Mouse (Mus musculus) ovary, adult 18-20 months (tissue): ENCODE data around the gene 2900011O08Rik.
"Not testable (repeated sequence)": the region's sequence is repeated elsewhere in the genome, so short reads cannot be mapped to it uniquely, and the experiment has no call there.

Experiments
- DNase-seq: peaks from one replicate; pipeline ENCODE4 v3.0.0; 2022; ENCODE audit warnings: low spot score, mixed read lengths

Gene 2900011O08Rik

GRCm38 (mm10) chr16:13986574-13987478 is at the start of gene 2900011O08Rik, which contains the start of gene Ifitm7:
TSS of gene 2900011O08Rik (plus strand) at chr16:13986604.
TSS of gene Ifitm7 (minus strand) at chr16:13986888.
- no peak for DNase-seq

GRCm38 (mm10) chr16:13940139-13940846 is 46.1 kb upstream of the 2900011O08Rik start:
- peak; percentile 7 for DNase-seq

GRCm38 (mm10) chr16:13940847-13941395 is 45.5 kb upstream of the 2900011O08Rik start:
- DNase-seq, result no peak

GRCm38 (mm10) chr16:13944178-13944577 is 42.2 kb upstream of the 2900011O08Rik start:
- DNase-seq, result no peak

GRCm38 (mm10) chr16:13944752-13945151 is 41.7 kb upstream of the 2900011O08Rik start:
- DNase-seq, result no peak

- DNase-seq, result no peak
Observed at GRCm38 (mm10) chr16:13945153-13945552, 41.3 kb upstream of the 2900011O08Rik start.

GRCm38 (mm10) chr16:13946306-13946705 is 40.1 kb upstream of the 2900011O08Rik start:
- no peak for DNase-seq

GRCm38 (mm10) chr16:13951245-13951644 is 35.2 kb upstream of the 2900011O08Rik start:
- DNase-seq, result no peak

GRCm38 (mm10) chr16:13962053-13962452 is 24.4 kb upstream of the 2900011O08Rik start:
- no peak for DNase-seq

- DNase-seq, result no peak
Observed at GRCm38 (mm10) chr16:13969096-13969495, 17.3 kb upstream of the 2900011O08Rik start.

GRCm38 (mm10) chr16:13972051-13972450 is 14.4 kb upstream of the 2900011O08Rik start:
- DNase-seq, result no peak

GRCm38 (mm10) chr16:13976358-13976896 is 10.0 kb upstream of the 2900011O08Rik start:
- DNase-seq, result not testable (repeated sequence)

- DNase-seq, result not testable (repeated sequence)
Observed at GRCm38 (mm10) chr16:13977026-13977425, 9.4 kb upstream of the 2900011O08Rik start.

GRCm38 (mm10) chr16:13981726-13982125 is 4.7 kb upstream of the 2900011O08Rik start:
- not testable (repeated sequence) for DNase-seq

GRCm38 (mm10) chr16:13983161-13983560 is 3.2 kb upstream of the 2900011O08Rik start:
- DNase-seq, result no peak

GRCm38 (mm10) chr16:13986197-13986573 is 219 bp upstream of the 2900011O08Rik start:
- DNase-seq, result no peak

GRCm38 (mm10) chr16:13992518-13993248 is 6.3 kb downstream of the 2900011O08Rik start:
- no peak for DNase-seq

- no peak for DNase-seq
Observed at GRCm38 (mm10) chr16:13994076-13994475, 7.7 kb downstream of the 2900011O08Rik start.

GRCm38 (mm10) chr16:13994502-13994901 is 8.1 kb downstream of the 2900011O08Rik start:
- DNase-seq, result no peak

- DNase-seq, result no peak
Observed at GRCm38 (mm10) chr16:14003386-14004130, 17.2 kb downstream of the 2900011O08Rik start.

GRCm38 (mm10) chr16:14004170-14004569 is 17.8 kb downstream of the 2900011O08Rik start:
- DNase-seq, result no peak
